Mouse (Mus musculus): ENCODE data around the gene Cnn2.

Gene Cnn2

GRCm38 (mm10) chr10:80025889-80026288, 37.5 kb downstream of the Cnn2 start:
- ChIA-PET POLR2A (interaction anchor here in 3 of 4 experiments (0.6 to 29.7 kb wide), 24 partner anchors 8 to 348 kb away, joined by 3 to 849 read pairs (median 4); partner anchors contain the start of genes Tmem259 (in 3 of the 3), Arhgap45 (in 2 of the 3), Gpx4 (in 2 of the 3) and Polr2e (in 2 of the 3)), CTCF (interaction anchor here in 1 of 4 experiments (0.7 to 2.8 kb wide), 3 partner anchors 12 to 42 kb away, joined by 3 to 9 read pairs (median 3); partner anchors contain the start of gene Tmem259)

- ChIA-PET POLR2A (interaction anchor here (0.5 to 29.7 kb wide), 56 partner anchors 7 to 301 kb away, joined by 3 to 849 read pairs (median 4); partner anchors contain the start of genes Arhgap45 (in 3 of the 4), Gpx4 (in 3 of the 4), Polr2e (in 2 of the 4) and Tmem259 (in 2 of the 4)), CTCF (interaction anchor here in 2 of 4 experiments (0.5 to 3.6 kb wide), 11 partner anchors 8 to 289 kb away, joined by 3 to 13 read pairs (median 3); partner anchors contain the start of gene Tmem259 (in 2 of the 2))
Observed at GRCm38 (mm10) chr10:80027681-80028520, 39.5 kb downstream of the Cnn2 start.

- ChIA-PET POLR2A (interaction anchor here (0.5 to 29.7 kb wide), 46 partner anchors 8 to 888 kb away, joined by 3 to 849 read pairs (median 5); partner anchors contain the start of genes Arhgap45 (in 3 of the 4), Gpx4 (in 3 of the 4), Polr2e (in 2 of the 4) and Tmem259 (in 2 of the 4)), CTCF (interaction anchor here in 2 of 4 experiments (0.5 to 3.6 kb wide), 11 partner anchors 9 to 290 kb away, joined by 3 to 13 read pairs (median 3); partner anchors contain the start of genes Tmem259 (in 2 of the 2) and Arhgap45 (in 1 of the 2))
Observed at GRCm38 (mm10) chr10:80028521-80028846, 40.1 kb downstream of the Cnn2 start.

- ChIA-PET POLR2A (interaction anchor here (0.6 to 29.7 kb wide), 19 partner anchors 11 to 831 kb away, joined by 3 to 849 read pairs (median 4); partner anchors contain the start of genes Gpx4 (in 3 of the 4), Tmem259 (in 2 of the 4), Arhgap45 (in 1 of the 4) and Polr2e (in 1 of the 4)), CTCF (interaction anchor here in 3 of 4 experiments (0.6 to 3.6 kb wide), 5 partner anchors 27 to 560 kb away, joined by 3 to 13 read pairs (median 5); partner anchors contain the start of gene Abhd17a (in 1 of the 3))
Observed at GRCm38 (mm10) chr10:80030191-80030590, 41.8 kb downstream of the Cnn2 start.

DNA sequence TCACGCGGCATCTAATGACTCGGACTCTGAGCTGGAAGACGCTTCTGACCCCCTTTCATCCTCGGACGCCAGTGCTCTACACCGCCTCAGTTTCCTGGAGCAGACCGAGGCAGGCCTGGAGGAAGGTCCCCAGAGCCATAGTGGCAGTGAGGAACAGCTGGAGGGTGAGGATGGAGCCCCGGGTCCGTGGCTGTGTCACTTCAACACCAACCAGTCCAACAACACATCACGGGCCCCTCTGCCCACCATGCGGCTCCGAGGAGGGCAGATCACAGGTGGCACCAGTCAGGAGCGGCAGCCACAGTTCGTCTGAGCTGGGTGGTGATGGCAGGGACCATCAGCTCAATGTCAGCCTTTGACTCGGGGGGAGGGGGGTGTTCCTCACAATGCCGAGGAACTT, 42.4 kb downstream of the Cnn2 start:
- ChIA-PET POLR2A (interaction anchor here (0.6 to 29.7 kb wide), 21 partner anchors 11 to 807 kb away, joined by 3 to 849 read pairs (median 6); partner anchors contain the start of genes Gpx4 (in 3 of the 4), Tmem259 (in 2 of the 4), Arhgap45 (in 1 of the 4) and Polr2e (in 1 of the 4)), CTCF (interaction anchor here in 3 of 4 experiments (0.6 to 1.8 kb wide), 8 partner anchors 10 to 560 kb away, joined by 3 to 9 read pairs (median 4); partner anchors contain the start of gene Abhd17a (in 1 of the 3))

GRCm38 (mm10) chr10:80032799-80033480, 44.6 kb downstream of the Cnn2 start:
- POLR2A ChIA-PET = interaction anchor here (0.5 to 29.7 kb wide), 30 partner anchors 9 to 232 kb away, joined by 3 to 849 read pairs (median 6); partner anchors contain the start of genes Gpx4 (in 3 of the 4), Wdr18 (in 2 of the 4), Arhgap45 (in 1 of the 4) and Cbarp (in 1 of the 4)
- CTCF ChIA-PET = interaction anchor here in 3 of 4 experiments (0.6 to 2.3 kb wide), 8 partner anchors 9 to 628 kb away, joined by 3 to 16 read pairs (median 3); partner anchors contain the start of genes Fgf22 (in 1 of the 3) and Tmem259 (in 1 of the 3)

- CTCF ChIA-PET = interaction anchor here (0.6 to 2.3 kb wide), 19 partner anchors 10 to 1491 kb away, joined by 3 to 16 read pairs (median 3); partner anchors contain the start of genes Fgf22 (in 1 of the 4) and Tmem259 (in 1 of the 4)
- POLR2A ChIA-PET = interaction anchor here in 3 of 4 experiments (0.5 to 29.7 kb wide), 33 partner anchors 8 to 134 kb away, joined by 3 to 849 read pairs (median 5); partner anchors contain the start of genes Gpx4 (in 3 of the 3), Wdr18 (in 2 of the 3), Arhgap45 (in 1 of the 3) and Cbarp (in 1 of the 3)
Observed at GRCm38 (mm10) chr10:80033511-80034391, 45.4 kb downstream of the Cnn2 start.

- CTCF ChIA-PET = interaction anchor here in 3 of 4 experiments (0.9 to 2.2 kb wide), 6 partner anchors 8 to 151 kb away, joined by 3 to 6 read pairs (median 4); no protein-coding TSS in a partner anchor
- POLR2A ChIA-PET = interaction anchor here (0.5 to 29.7 kb wide), 23 partner anchors 8 to 181 kb away, joined by 3 to 849 read pairs (median 5); partner anchors contain the start of genes Gpx4 (in 3 of the 4), 1600002K03Rik (in 1 of the 4), Arhgap45 (in 1 of the 4) and Cnn2 (in 1 of the 4)
Observed at GRCm38 (mm10) chr10:80035148-80035547, 46.8 kb downstream of the Cnn2 start.

DNA sequence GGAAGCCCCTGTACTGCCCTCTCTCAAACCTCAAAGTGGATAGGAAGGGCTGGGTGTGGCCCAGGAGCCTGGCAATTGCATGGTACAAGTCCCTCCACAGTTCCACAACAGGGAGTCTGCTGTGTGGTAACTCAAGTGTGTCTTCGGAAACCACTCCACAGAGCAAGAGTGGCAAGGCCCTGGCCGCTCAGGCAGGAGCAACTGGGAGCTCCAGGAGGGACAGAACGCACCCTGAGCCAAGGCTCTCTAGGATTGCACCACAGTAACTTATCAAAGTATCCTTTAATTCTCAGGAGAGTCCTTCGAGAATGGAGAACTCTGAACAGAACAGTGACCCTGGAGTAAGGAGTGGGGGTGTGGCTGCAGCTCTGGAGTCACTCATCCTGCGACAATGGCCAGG, 47.3 kb downstream of the Cnn2 start:
- ChIA-PET CTCF (interaction anchor here in 3 of 4 experiments (0.7 to 2.2 kb wide), 4 partner anchors 8 to 152 kb away, joined by 3 to 6 read pairs (median 3); no protein-coding TSS in a partner anchor), POLR2A (interaction anchor here in 3 of 4 experiments (0.5 to 29.7 kb wide), 18 partner anchors 8 to 181 kb away, joined by 3 to 849 read pairs (median 6); partner anchors contain the start of genes Gpx4 (in 3 of the 3), 1600002K03Rik (in 1 of the 3), Arhgap45 (in 1 of the 3) and Cnn2 (in 1 of the 3))

DNA sequence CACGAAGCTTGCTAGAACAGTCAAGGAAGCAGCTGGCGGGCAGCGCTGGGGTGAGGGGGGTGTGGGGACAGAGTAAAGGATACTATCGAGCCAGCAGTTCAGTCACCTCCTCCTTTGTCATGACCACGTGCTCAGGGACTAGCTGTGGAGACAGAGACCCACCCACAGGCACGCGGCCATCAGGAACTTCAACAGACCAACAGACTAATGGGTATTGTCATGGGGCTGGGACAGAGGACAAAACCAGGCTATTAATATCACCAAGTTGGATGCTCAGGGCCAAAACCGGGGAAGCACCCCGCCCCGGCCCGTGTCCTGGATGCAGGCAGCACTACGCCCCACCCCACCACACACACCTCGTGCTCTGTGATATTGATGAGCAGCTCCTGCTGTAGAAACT, 48.4 kb downstream of the Cnn2 start:
- ChIA-PET POLR2A (interaction anchor here (0.5 to 29.7 kb wide), 15 partner anchors 8 to 183 kb away, joined by 3 to 849 read pairs (median 5); partner anchors contain the start of genes Gpx4 (in 2 of the 4), Polr2e (in 1 of the 4), Ptbp1 (in 1 of the 4) and Tmem259 (in 1 of the 4)), CTCF (interaction anchor here in 2 of 4 experiments (0.6 to 0.8 kb wide), 3 partner anchors 9 to 112 kb away, joined by 3 to 4 read pairs (median 3); no protein-coding TSS in a partner anchor)

- POLR2A ChIA-PET = interaction anchor here in 3 of 4 experiments (0.6 to 29.7 kb wide), 24 partner anchors 4 to 304 kb away, joined by 3 to 849 read pairs (median 4); partner anchors contain the start of genes Tmem259 (in 3 of the 3), Gpx4 (in 2 of the 3), Stk11 (in 2 of the 3) and Med16 (in 1 of the 3)
- CTCF ChIA-PET = interaction anchor here (0.5 to 1.9 kb wide), 6 partner anchors 12 to 1241 kb away, joined by 3 to 4 read pairs (median 4); no protein-coding TSS in a partner anchor
Observed at GRCm38 (mm10) chr10:80039559-80039979, 51.2 kb downstream of the Cnn2 start, which contains the start of gene Polr2e. TSS of gene Polr2e (minus strand) at chr10:80039795.

DNA sequence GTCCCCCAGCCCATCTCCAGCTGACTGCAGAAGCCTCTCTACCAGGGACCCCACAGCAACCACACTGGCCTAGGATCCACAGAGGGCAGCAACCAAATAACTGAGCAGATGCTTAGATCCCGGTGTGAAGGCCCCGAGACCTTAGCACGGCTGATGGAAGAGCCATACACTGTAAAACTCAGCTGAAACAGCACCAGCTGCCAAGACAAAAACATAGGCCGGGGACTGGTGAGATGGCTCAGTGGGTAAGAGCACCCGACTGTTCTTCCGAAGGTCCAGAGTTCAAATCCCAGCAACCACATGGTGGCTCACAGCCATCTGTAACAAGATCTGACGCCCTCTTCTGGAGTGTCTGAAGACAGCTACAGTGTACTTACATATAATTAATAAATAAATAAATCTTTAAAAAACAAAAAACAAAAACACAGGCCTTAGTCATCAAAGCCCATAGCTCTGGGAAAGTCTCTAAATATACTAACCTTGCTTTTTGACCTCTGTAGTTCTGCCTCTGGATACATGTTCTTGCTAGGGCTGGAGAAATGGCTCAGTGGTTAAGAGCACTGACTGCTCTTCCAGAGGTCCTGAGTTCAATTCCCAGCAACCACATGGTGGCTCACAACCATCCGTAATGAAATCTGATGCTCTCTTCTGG, 53.2 kb downstream of the Cnn2 start:
- ChIA-PET POLR2A (interaction anchor here (0.8 to 29.7 kb wide), 21 partner anchors 6 to 133 kb away, joined by 3 to 849 read pairs (median 5); partner anchors contain the start of genes Tmem259 (in 2 of the 4), Cnn2 (in 1 of the 4), Gpx4 (in 1 of the 4) and Polr2e (in 1 of the 4)), CTCF (interaction anchor here in 2 of 4 experiments (1.0 to 2.0 kb wide), 3 partner anchors 10 to 22 kb away, joined by 3 to 5 read pairs (median 3); no protein-coding TSS in a partner anchor)

GRCm38 (mm10) chr10:80044087-80044486, 55.7 kb downstream of the Cnn2 start:
- POLR2A ChIA-PET = interaction anchor here in 3 of 4 experiments (0.5 to 29.7 kb wide), 18 partner anchors 6 to 625 kb away, joined by 3 to 849 read pairs (median 6); partner anchors contain the start of genes Polr2e (in 2 of the 3), Tmem259 (in 2 of the 3), Cnn2 (in 1 of the 3) and Gpx4 (in 1 of the 3)
- CTCF ChIA-PET = interaction anchor here in 1 of 4 experiments (0.6 kb wide), 1 partner anchor 278 kb away, joined by 3 read pairs; the partner anchor contains the start of gene Rnf126

- ChIA-PET POLR2A (interaction anchor here (0.5 to 29.7 kb wide), 45 partner anchors 5 to 1436 kb away, joined by 3 to 849 read pairs (median 4); partner anchors contain the start of genes Tmem259 (in 3 of the 4), Polr2e (in 2 of the 4), 1600002K03Rik (in 1 of the 4) and Cnn2 (in 1 of the 4)), CTCF (interaction anchor here in 3 of 4 experiments (0.6 to 1.6 kb wide), 12 partner anchors 8 to 358 kb away, joined by 3 to 9 read pairs (median 3); partner anchors contain the start of gene Wdr18 (in 1 of the 3))
Observed at GRCm38 (mm10) chr10:80045364-80045763, 57.0 kb downstream of the Cnn2 start.

All from embryonic stem cell, embryonic (primary cell).